Mouse (Mus musculus) CH12.LX (cell line): ENCODE data around the gene Fuca2. TPM values are rescaled to one million over a fixed set of nuclear protein-coding genes. Genes with fewer than 3 reads are reported as not detected.

ENCODE experiments used
- DNase-seq: peaks from one replicate; pipeline ENCODE4 v3.0.0-alpha.2; 2013; ENCODE audit errors: extremely low read depth
- H3K27ac ChIP-seq: 2 replicates; pipeline ENCODE4 v1.5.1; 2012; ENCODE audit warnings: low read depth, mild to moderate bottlenecking, control low read depth, moderate library complexity; ENCODE audit not compliant: insufficient read depth
- H3K27me3 ChIP-seq: replicated peaks from 2 replicates; pipeline ENCODE3; 2012; ENCODE audit warnings: inconsistent platforms
- H3K36me3 ChIP-seq, 2 experiments: replicated peaks in 1 of 2; 2 replicates each; pipeline versions ENCODE3 to v1.6.1; 2012; ENCODE audit warnings: inconsistent platforms in 1 of 2, low read length in 1 of 2, mild to moderate bottlenecking in 1 of 2, mixed read lengths in 1 of 2, moderate library complexity in 1 of 2; ENCODE audit not compliant: control insufficient read depth in 1 of 2, insufficient read depth in 1 of 2
- H3K4me1 ChIP-seq, 2 experiments: 2 replicates each; pipeline ENCODE4 v1.6.1; 2012; ENCODE audit warnings: inconsistent platforms in 1 of 2, moderate library complexity in 1 of 2; ENCODE audit not compliant: insufficient read depth in 2 of 2, control insufficient read depth in 1 of 2
- H3K4me2 ChIP-seq: 2 replicates; pipeline ENCODE4 v1.6.1; 2012; ENCODE audit warnings: low read depth, mild to moderate bottlenecking, control low read depth; ENCODE audit not compliant: poor library complexity, insufficient read depth, severe bottlenecking
- H3K4me3 ChIP-seq, 3 experiments: fragments of 150-350 bp in 1 of 3; sonication (generic) in 1 of 3; replicated peaks in 1 of 3; 2 replicates each; pipeline versions ENCODE3 to v1.5.1; 2011 to 2012; ENCODE audit warnings: low read depth in 2 of 3, low read length in 2 of 3, mild to moderate bottlenecking in 2 of 3, moderate library complexity in 2 of 3, control low read depth in 1 of 3, improper control_type of control experiment in 1 of 3, inconsistent platforms in 1 of 3, mixed read lengths in 1 of 3; ENCODE audit not compliant: poor library complexity in 1 of 3
- H3K79me2 ChIP-seq: replicated peaks from 2 replicates; pipeline ENCODE4 v1.6.1; 2012; ENCODE audit warnings: mild to moderate bottlenecking, moderate library complexity; ENCODE audit not compliant: control insufficient read depth, poor library complexity, insufficient read depth, severe bottlenecking; ENCODE audit errors: extremely low read depth
- H3K9ac ChIP-seq: 2 replicates; pipeline ENCODE4 v1.6.1; 2012; ENCODE audit warnings: low read depth, mild to moderate bottlenecking, control low read depth, moderate library complexity; ENCODE audit not compliant: insufficient read depth
- H3K9me3 ChIP-seq: replicated peaks from 2 replicates; pipeline ENCODE3; 2012; ENCODE audit warnings: low read length, inconsistent platforms, mixed read lengths
- BHLHE40 ChIP-seq: IDR thresholded peaks from 2 replicates; pipeline ENCODE4 v1.6.1; 2011; ENCODE audit warnings: mild to moderate bottlenecking, low read depth, low read length, improper control_type of control experiment
- CHD2 ChIP-seq: IDR thresholded peaks from 2 replicates; pipeline ENCODE4 v1.6.1; 2011; ENCODE audit warnings: low read length, improper control_type of control experiment
- E2F4 ChIP-seq: IDR thresholded peaks from 2 replicates; pipeline ENCODE4 v1.6.1; 2011; ENCODE audit warnings: low read depth, low read length, improper control_type of control experiment; ENCODE audit not compliant: insufficient replicate concordance
- ELF1 ChIP-seq: IDR thresholded peaks from 2 replicates; pipeline ENCODE4 v1.6.1; 2014; ENCODE audit warnings: low read depth, mild to moderate bottlenecking, inconsistent platforms, low read length, improper control_type of control experiment
- EP300 ChIP-seq: IDR thresholded peaks from 2 replicates; pipeline ENCODE4 v1.6.1; 2011; ENCODE audit warnings: low read length, improper control_type of control experiment
- ETS1 ChIP-seq: conservative IDR thresholded peaks from 2 replicates; pipeline ENCODE4 v1.6.1; 2012; ENCODE audit warnings: low read depth, mild to moderate bottlenecking, inconsistent platforms, low read length, improper control_type of control experiment, moderate library complexity
- HCFC1 ChIP-seq: IDR thresholded peaks from 2 replicates; pipeline ENCODE4 v1.6.1; 2012; ENCODE audit warnings: low read depth, mild to moderate bottlenecking, inconsistent platforms, low read length, improper control_type of control experiment
- IRF4 ChIP-seq: IDR thresholded peaks from 2 replicates; pipeline ENCODE4 v1.6.1; 2014; ENCODE audit warnings: low read depth, mild to moderate bottlenecking, inconsistent platforms, low read length, improper control_type of control experiment
- JUND ChIP-seq: conservative IDR thresholded peaks from 2 replicates; pipeline ENCODE4 v1.6.1; 2011; ENCODE audit warnings: low read depth, low read length, improper control_type of control experiment
- KAT2A ChIP-seq: IDR thresholded peaks from 2 replicates; pipeline ENCODE4 v1.6.1; 2012; ENCODE audit warnings: low read length, improper control_type of control experiment, inconsistent platforms; ENCODE audit not compliant: insufficient replicate concordance
- MAX ChIP-seq: IDR thresholded peaks from 2 replicates; pipeline ENCODE4 v1.6.1; 2011; ENCODE audit warnings: low read length, improper control_type of control experiment
- MAZ ChIP-seq: IDR thresholded peaks from 2 replicates; pipeline ENCODE4 v1.6.1; 2012; ENCODE audit warnings: low read depth, mild to moderate bottlenecking, inconsistent platforms, low read length, improper control_type of control experiment, moderate library complexity
- NRF1 ChIP-seq: IDR thresholded peaks from 2 replicates; pipeline ENCODE4 v1.6.1; 2014; ENCODE audit warnings: low read depth, mild to moderate bottlenecking, inconsistent platforms, low read length, improper control_type of control experiment, moderate library complexity
- PAX5 ChIP-seq: IDR thresholded peaks from 2 replicates; pipeline ENCODE4 v1.6.1; 2012; ENCODE audit warnings: low read length, inconsistent platforms, mixed read lengths
- POLR2A ChIP-seq: IDR thresholded peaks from 2 replicates; pipeline ENCODE4 v1.6.1; 2011; ENCODE audit warnings: low read depth, mild to moderate bottlenecking, improper control_type of control experiment, low read length
- RCOR1 ChIP-seq: conservative IDR thresholded peaks from 2 replicates; pipeline ENCODE4 v1.6.1; 2012; ENCODE audit warnings: low read depth, mild to moderate bottlenecking, inconsistent platforms, low read length, improper control_type of control experiment
- SMC3 ChIP-seq: IDR thresholded peaks from 2 replicates; pipeline ENCODE4 v1.6.1; 2011; ENCODE audit warnings: low read depth, low read length, improper control_type of control experiment
- TCF12 ChIP-seq: IDR thresholded peaks from 2 replicates; pipeline ENCODE4 v1.6.1; 2014; ENCODE audit warnings: low read depth, mild to moderate bottlenecking, inconsistent platforms, low read length, improper control_type of control experiment
- USF2 ChIP-seq: conservative IDR thresholded peaks from 2 replicates; pipeline ENCODE4 v1.6.1; 2011; ENCODE audit warnings: low read depth, low read length, improper control_type of control experiment
- ZC3H11A ChIP-seq: IDR thresholded peaks from 2 replicates; pipeline ENCODE4 v1.6.1; 2012; ENCODE audit warnings: low read depth, mild to moderate bottlenecking, inconsistent platforms, low read length, improper control_type of control experiment
- ZMIZ1 ChIP-seq: IDR thresholded peaks from 2 replicates; pipeline ENCODE4 v1.6.1; 2012; ENCODE audit warnings: low read depth, mild to moderate bottlenecking, inconsistent platforms, low read length, improper control_type of control experiment
- ZNF384 ChIP-seq: IDR thresholded peaks from 2 replicates; pipeline ENCODE4 v1.6.1; 2012; ENCODE audit warnings: low read depth, low read length, improper control_type of control experiment, inconsistent platforms
- dilution Hi-C: fragments of 300-500 bp; cut with MboI; formaldehyde crosslinking; loops from 2 replicates; pipeline ENCODE4 v1.14.3; 2020; ENCODE audit warnings: low sequenced_read_pairs; ENCODE audit not compliant: extremely low pct_unique_long_range_greater_than_20kb, extremely low pct_ligation_motif_present
- in situ Hi-C: fragments of 300-500 bp; cut with MboI; formaldehyde crosslinking; loops from 3 replicates; pipeline ENCODE4 v1.14.3; 2019; ENCODE audit warnings: low sequenced_read_pairs, low pct_ligation_motif_present, low pct_unique_long_range_greater_than_20kb, mixed read lengths
- polyA plus RNA-seq: library from polyadenylated mRNA; unstranded; fragments of >175 nt; gene quantifications from 2 replicates; pipeline ENCODE4 v1.2.1, GENCODE M21; 2012; ENCODE audit warnings: low read depth; ENCODE audit not compliant: insufficient read length
- total RNA-seq, 2 experiments: library from RNA; depleted of rRNA; stranded (reverse); fragments of 300-350 nt in 1 of 2; fragments of >200 nt in 1 of 2; gene quantifications; 2 replicates each; pipeline ENCODE4 v1.2.3; 2012 to 2014

Fuca2 gene
- total and polyA plus RNA-seq, 3 experiments: 28.2 to 42.2 (median 37.5) TPM

- dilution Hi-C loops: no loop called here
- in situ Hi-C loops: no loop called here
- TF ChIP-seq BHLHE40 (no peak), MAX (no peak), CHD2 (no peak), MAZ (no peak), PAX5 (no peak)
Observed at GRCm38 (mm10) chr10:13539769-13540333, 40.5 kb downstream of the Fuca2 start.

GRCm38 (mm10) chr10:13541721-13542120, 42.4 kb downstream of the Fuca2 start:
- Histone ChIP-seq H3K9me3 (no peaks in the 10 kb centered on the region), H3K36me3 (peaks cover 10 to 56% of the 10 kb centered on the region in 2 experiments), H3K4me1 (no peaks in the 10 kb centered on the region), H3K79me2 (no peaks in the 10 kb centered on the region), H3K4me2 (no peak overlapping the region), H3K9ac (no peak overlapping the region), H3K27me3 (no peaks in the 10 kb centered on the region), H3K4me3 (no peak overlapping the region), H3K27ac (no peak overlapping the region)
- in situ Hi-C loops: no loop called here
- TF ChIP-seq KAT2A: no peak
- TF ChIP-seq ZNF384: no peak
- TF ChIP-seq SMC3: no peak
- no peak for TF ChIP-seq MAZ
- TF ChIP-seq USF2: no peak
- DNase-seq: no peak
- dilution Hi-C loops: no loop called here

More at GRCm38 (mm10) chr10:13539769-13540333, 40.5 kb downstream of the Fuca2 start:
- DNase-seq: no peak
- H3K4me3 ChIP-seq: no peak overlapping the region
- no peaks in the 10 kb centered on the region for H3K9me3 ChIP-seq
- no peaks in the 10 kb centered on the region for H3K79me2 ChIP-seq
- no peak overlapping the region for H3K4me2 ChIP-seq
- H3K36me3 ChIP-seq: peaks cover 13 to 58% of the 10 kb centered on the region in 2 experiments
- H3K9ac ChIP-seq: no peak overlapping the region
- H3K4me1 ChIP-seq: no peaks in the 10 kb centered on the region
- H3K27me3 ChIP-seq: no peaks in the 10 kb centered on the region
- H3K27ac ChIP-seq: no peak overlapping the region

GRCm38 (mm10) chr10:13552646-13553497, 53.5 kb downstream of the Fuca2 start, which contains the start of the genes Adat2 and Pex3:
Adat2 (plus strand) TSS chr10:13552894.
Pex3 (minus strand) TSS chr10:13553142.
- H3K9ac ChIP-seq: peak within 1 kb of the TSS; percentile 41
- peak; percentile 92 for DNase-seq
- peaks cover 4 to 35% of the 10 kb centered on the region in 2 experiments for H3K36me3 ChIP-seq
- H3K9me3 ChIP-seq: no peaks in the 10 kb centered on the region
- H3K79me2 ChIP-seq: peaks cover 7% of the 10 kb centered on the region; the same call in 1 of the 2 replicates
- in situ Hi-C loops (loop anchor here (25.0 kb wide), 1 partner anchor 634 kb away; no protein-coding TSS in a partner anchor), dilution Hi-C loops (no loop called here)
- peak within 1 kb of the TSS; percentile 17; the same call in 1 of the 2 replicates for H3K27ac ChIP-seq
- peak within 1 kb of the TSS; percentile 73 to 86 (median 74) for H3K4me3 ChIP-seq
- peak within 1 kb of the TSS; percentile 86 for H3K4me2 ChIP-seq
- H3K27me3 ChIP-seq: no peaks in the 10 kb centered on the region
- H3K4me1 ChIP-seq: peaks cover 3 to 17% of the 10 kb centered on the region in 2 experiments
- TF ChIP-seq ZC3H11A (no peak), EP300 (0 out of 2 replicates have a peak, but pooled peaks have one; percentile 21), ETS1 (0 out of 2 replicates have a peak, but pooled peaks have one; percentile 10), RCOR1 (no peak; the same call in 1 of the 2 replicates), MAZ (peak; percentile 64; the same call in 1 of the 2 replicates), PAX5 (no peak), POLR2A (peak; percentile 78), TCF12 (peak; percentile 93), CHD2 (peak; percentile 69; the same call in 1 of the 2 replicates), ZMIZ1 (peak; percentile 85), JUND (no peak), HCFC1 (peak; percentile 96), ELF1 (peak; percentile 81), MAX (peak; percentile 34), E2F4 (peak; percentile 45; the same call in 1 of the 2 replicates), NRF1 (peak; percentile 59), IRF4 (peak; percentile 90)
